In the genomic region with DNA sequence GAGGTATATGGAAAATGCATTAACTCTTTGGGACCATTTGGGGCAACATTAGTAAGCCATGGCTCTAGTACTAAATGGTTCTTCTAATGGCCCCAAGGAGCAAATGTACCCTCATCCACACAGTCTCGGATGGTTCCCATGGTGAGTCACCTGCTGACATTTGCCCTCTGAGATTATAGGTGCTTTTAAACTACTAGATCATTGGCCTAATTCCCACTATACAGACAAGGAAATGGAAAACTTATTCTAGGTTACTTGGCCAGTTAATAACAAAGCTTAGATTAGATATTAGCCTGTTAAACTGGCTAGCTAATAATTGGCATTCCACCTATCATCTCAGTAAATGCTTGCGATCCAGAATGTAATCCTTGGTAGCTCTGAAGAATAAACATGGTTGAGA, we compare ENCODE assay signal across 17 mouse cellular contexts.
"Had no signal": no experiment of that assay in that cellular context is flagged by ENCODE, and none has a peak within 500 bp of the region (broad histone marks: within the 10 kb centered on the region; RNA-seq: fewer than 3 reads in every experiment).

No protein-coding gene starts in this region.

- H3K27ac ChIP-seq: kidney, postnatal 0 days; left cerebral cortex, adult 2 months; liver, embryonic 14.5 days; lung, embryonic 15.5 days; midbrain, embryonic 10.5 days had no signal

- ATAC-seq: hindbrain, embryonic 16.5 days had no signal

- H3K9ac ChIP-seq: liver, embryonic 14.5 days; lung, embryonic 15.5 days had no signal

- H3K36me3 ChIP-seq: lung, embryonic 15.5 days; midbrain, embryonic 10.5 days had no signal

- H3K4me3 ChIP-seq: left cerebral cortex, adult 2 months; lung, embryonic 15.5 days; megakaryocyte, embryonic 14.5 days; midbrain, embryonic 10.5 days had no signal

- H3K4me2 ChIP-seq: liver, embryonic 11.5 days; lung, embryonic 15.5 days had no signal

- DNase-seq: layer of hippocampus, postnatal 36 days; lung, adult 18-20 months; lung, postnatal 10 days; lung, postnatal 36 days; midbrain, embryonic 14.5 days; right cerebral cortex, postnatal 14 days; right cerebral cortex, postnatal 4 days; thymus, adult 18-20 months; thymus, postnatal 36 days had no signal

- H3K27me3 ChIP-seq: lung, embryonic 15.5 days; megakaryocyte, embryonic 14.5 days had no signal

- H3K9me3 ChIP-seq: lung, embryonic 15.5 days; megakaryocyte, embryonic 14.5 days; midbrain, embryonic 10.5 days had no signal
